Mouse (Mus musculus): Measurements from ENCODE around the gene Tas2r125. TPM values are rescaled to one million over a fixed set of nuclear protein-coding genes. Genes with fewer than 3 reads are reported as not detected.
"Not testable (repeated sequence)": the region's sequence is repeated elsewhere in the genome, so short reads cannot be mapped to it uniquely, and the experiment has no call there.

The Tas2r125 gene
- not detected in 2 replicates for polyA plus RNA-seq (2012; rRNA removed)

- DNase-seq (ENCODE audit: low spot score) = no peak
Observed at GRCm38 (mm10) chr6:132909351-132909750, at the start of gene Tas2r125. Tas2r125 (plus strand) TSS chr6:132909651.

- DNase-seq (ENCODE audit: low spot score) = no peak
Observed at GRCm38 (mm10) chr6:132867708-132868107, 41.7 kb upstream of the Tas2r125 start, which contains the start of gene Tas2r110. Tas2r110 (plus strand) TSS chr6:132868008.

- DNase-seq (ENCODE audit: low spot score) = no peak
Observed at GRCm38 (mm10) chr6:132892711-132893110, 16.7 kb upstream of the Tas2r125 start, which contains the start of gene Tas2r113. Tas2r113 (plus strand) TSS chr6:132893011.

DNA sequence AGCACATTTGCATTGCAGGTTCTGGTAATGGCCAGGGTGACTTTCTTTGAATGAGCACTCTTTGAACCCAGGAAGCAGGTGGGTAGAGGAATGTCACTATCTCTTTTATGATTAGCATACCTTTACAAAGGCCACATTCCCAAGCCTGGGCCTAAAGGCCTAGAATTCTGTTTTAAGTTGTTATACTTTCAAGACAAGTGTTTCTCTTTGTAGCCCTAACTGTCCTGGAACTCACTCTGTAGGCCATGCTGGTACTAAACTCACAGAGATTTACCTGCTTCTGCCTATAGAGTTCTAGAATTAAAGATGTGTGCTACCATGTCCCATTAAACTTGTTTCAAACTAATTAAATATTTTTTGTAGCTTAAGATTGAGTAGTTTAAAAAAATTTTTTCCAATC is 31.9 kb downstream of the Tas2r125 start:
- not testable (repeated sequence) for DNase-seq (ENCODE audit: low spot score)

DNA sequence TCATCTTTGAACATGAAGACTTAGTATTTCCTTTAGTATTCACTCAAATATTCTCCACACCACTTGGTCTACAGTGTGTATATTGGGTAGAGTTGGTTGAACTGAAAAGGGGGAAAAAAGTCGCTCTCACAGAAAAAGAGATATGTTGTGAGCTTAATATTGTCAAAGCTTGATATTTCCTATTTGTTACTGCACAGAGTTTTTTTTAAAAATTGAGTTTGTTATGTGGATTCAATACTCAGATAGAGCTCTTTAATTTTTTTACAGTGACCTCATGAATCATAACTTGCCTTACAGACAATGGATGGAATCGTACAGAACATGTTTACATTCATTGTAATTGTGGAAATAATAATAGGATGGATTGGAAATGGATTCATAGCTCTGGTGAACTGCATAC is 41.4 kb downstream of the Tas2r125 start, which contains the start of gene Tas2r129:
Gene Tas2r129, plus strand, starts transcription at position 301 of the 400 bp plus-strand sequence.
- DNase-seq (ENCODE audit: low spot score) = no peak

DNA sequence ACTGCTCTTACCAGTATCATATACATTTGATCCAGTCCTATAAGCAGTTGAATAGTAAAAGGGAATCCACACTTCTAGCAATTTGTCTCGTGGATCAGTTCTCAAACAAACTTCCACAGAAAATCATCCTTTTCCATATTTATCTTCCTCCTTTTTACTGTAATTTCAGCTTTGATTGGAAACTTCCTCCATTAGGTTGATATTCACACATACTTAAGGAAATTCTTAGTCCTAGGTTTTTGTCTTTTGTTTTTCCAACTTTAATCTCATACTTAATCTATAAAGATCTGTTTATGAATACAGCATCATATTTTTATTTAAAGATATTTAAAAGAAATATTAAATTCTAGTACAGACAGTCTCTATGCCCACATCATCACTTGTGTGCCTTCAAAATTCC is 48.4 kb downstream of the Tas2r125 start, which contains the start of gene Tas2r131:
Gene Tas2r131, minus strand, starts transcription at position 101 of the 400 bp plus-strand sequence.
- no peak for DNase-seq (ENCODE audit: low spot score)

Other genes starting within 250 kb of the Tas2r125 start
- not detected in 2 replicates for gene Tas2r121, start 208.6 kb upstream of the Tas2r125 start, polyA plus RNA-seq (2012; rRNA removed)
- not detected in 2 replicates for gene Tas2r122, start 197.7 kb upstream of the Tas2r125 start, polyA plus RNA-seq (2012; rRNA removed)
- not detected in 2 replicates for gene Tas2r115, start 171.6 kb upstream of the Tas2r125 start, polyA plus RNA-seq (2012; rRNA removed)
- not detected in 2 replicates for gene Tas2r124, start 154.9 kb upstream of the Tas2r125 start, polyA plus RNA-seq (2012; rRNA removed)
- not detected in 2 replicates for gene Tas2r102, start 147.5 kb upstream of the Tas2r125 start, polyA plus RNA-seq (2012; rRNA removed)
- not detected in 2 replicates for gene Tas2r136, start 131.5 kb upstream of the Tas2r125 start, polyA plus RNA-seq (2012; rRNA removed)
- not detected in 2 replicates for gene Tas2r117, start 106.8 kb upstream of the Tas2r125 start, polyA plus RNA-seq (2012; rRNA removed)
- not detected in 2 replicates for gene Tas2r123, start 62.5 kb upstream of the Tas2r125 start, polyA plus RNA-seq (2012; rRNA removed)
- gene Tas2r116, start 54.2 kb upstream of the Tas2r125 start, polyA plus RNA-seq (2012; rRNA removed) = not detected in 2 replicates
- not detected in 2 replicates for gene Tas2r110, start 41.6 kb upstream of the Tas2r125 start, polyA plus RNA-seq (2012; rRNA removed)
- not detected in 2 replicates for gene Tas2r113, start 16.6 kb upstream of the Tas2r125 start, polyA plus RNA-seq (2012; rRNA removed)
- gene Tas2r129, start 41.5 kb downstream of the Tas2r125 start, polyA plus RNA-seq (2012; rRNA removed) = not detected in 2 replicates
- not detected in 2 replicates for gene Tas2r131, start 48.3 kb downstream of the Tas2r125 start, polyA plus RNA-seq (2012; rRNA removed)
- gene Tas2r109, start 71.3 kb downstream of the Tas2r125 start, polyA plus RNA-seq (2012; rRNA removed) = not detected in 2 replicates
- gene Tas2r103, start 127.5 kb downstream of the Tas2r125 start, polyA plus RNA-seq (2012; rRNA removed) = not detected in 2 replicates
- gene Tas2r140, start 146.2 kb downstream of the Tas2r125 start, polyA plus RNA-seq (2012; rRNA removed) = not detected in 2 replicates
- 42.1 and 44.6 TPM in 2 replicates for gene Smim10l1, start 195.3 kb downstream of the Tas2r125 start, polyA plus RNA-seq (2012; rRNA removed)